In the genomic region with DNA sequence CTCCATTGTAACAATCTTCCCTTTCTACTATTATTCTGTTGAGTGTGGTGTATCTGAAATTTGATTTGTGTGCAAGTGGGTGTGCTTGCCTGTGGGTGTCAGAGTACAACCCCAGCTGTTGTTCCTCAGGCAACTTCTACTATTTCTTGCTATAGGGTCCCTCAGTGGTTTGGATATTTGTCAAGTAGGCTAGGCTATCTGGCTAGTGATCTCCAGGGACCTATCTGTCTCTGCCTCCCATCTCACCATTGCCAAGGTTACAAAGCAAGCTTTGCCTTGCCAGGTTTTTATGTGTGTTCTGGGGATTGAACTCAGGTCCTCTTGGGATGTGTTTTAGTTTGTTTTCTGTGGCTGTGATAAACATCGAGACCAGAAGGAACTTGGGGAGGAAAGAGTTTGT, we compare ENCODE assay signal across 15 mouse cellular contexts.
DNase-seq lines count a peak whose midpoint lies in the region; ATAC-seq lines count a peak whose summit lies in the region.
"Had no signal": no experiment of that assay in that cellular context is flagged by ENCODE, and none has a peak within 500 bp of the region (broad histone marks: within the 10 kb centered on the region; RNA-seq: fewer than 3 reads in every experiment).

No protein-coding gene starts in this region.

- peak; percentile 31; the same call in 1 of the 2 replicates for ATAC-seq in intestine, embryonic 16.5 days
- no peak for ATAC-seq in intestine, embryonic 15.5 days
- ATAC-seq in neural tube, embryonic 13.5 days (ENCODE audit: low read depth) = no peak
- ATAC-seq: forebrain, embryonic 13.5 days had no signal

- H3K36me3 ChIP-seq in intestine, embryonic 16.5 days (ENCODE audit: control insufficient read depth, insufficient read depth, low read length) = no peaks in the 10 kb centered on the region
- no peaks in the 10 kb centered on the region for H3K36me3 ChIP-seq in intestine, embryonic 15.5 days
- H3K36me3 ChIP-seq in neural tube, embryonic 13.5 days = no peaks in the 10 kb centered on the region
- H3K36me3 ChIP-seq: embryonic facial prominence, embryonic 15.5 days; hindbrain, embryonic 12.5 days; liver, embryonic 15.5 days had no signal

- DNase-seq in gastrocnemius, postnatal 25 days = peak; percentile 23
- no peak for DNase-seq in gastrocnemius, postnatal 10 days
- DNase-seq in neural tube, embryonic 10.5 days (ENCODE audit: extremely low spot score, low spot score) = no peak
- no peak for DNase-seq in embryo, embryonic 10 days (ENCODE audit: low spot score)
- no peak for DNase-seq in liver
- DNase-seq: cerebellum, postnatal 36 days; layer of hippocampus, postnatal 36 days; thymus, adult 18-20 months had no signal

- no peak overlapping the region for H3K4me2 ChIP-seq in intestine, embryonic 16.5 days (ENCODE audit: low read depth, low read length)
- no peak overlapping the region for H3K4me2 ChIP-seq in intestine, embryonic 15.5 days (replicated peaks)
- H3K4me2 ChIP-seq in neural tube, embryonic 13.5 days = no peak overlapping the region
- H3K4me2 ChIP-seq: embryonic facial prominence, embryonic 15.5 days; forebrain, embryonic 13.5 days; hindbrain, embryonic 12.5 days; liver, embryonic 15.5 days had no signal

- H3K4me3 ChIP-seq in intestine, embryonic 16.5 days (ENCODE audit: low read length) = no peak overlapping the region
- H3K4me3 ChIP-seq in intestine, embryonic 15.5 days (replicated peaks) = no peak overlapping the region
- no peak overlapping the region for H3K4me3 ChIP-seq in neural tube, embryonic 13.5 days
- H3K4me3 ChIP-seq: embryonic facial prominence, embryonic 15.5 days; forebrain, embryonic 13.5 days; hindbrain, embryonic 12.5 days; liver, embryonic 15.5 days had no signal

- no peak overlapping the region for H3K27ac ChIP-seq in intestine, embryonic 16.5 days (ENCODE audit: low read length)
- no peak overlapping the region for H3K27ac ChIP-seq in intestine, embryonic 15.5 days
- H3K27ac ChIP-seq in neural tube, embryonic 13.5 days (replicated peaks) = 0 out of 2 replicates have a peak overlapping the region, but pooled peaks have one; percentile 29
- H3K27ac ChIP-seq: embryonic facial prominence, embryonic 15.5 days; forebrain, embryonic 13.5 days; hindbrain, embryonic 12.5 days; liver, embryonic 15.5 days had no signal

- peaks cover 9% of the 10 kb centered on the region for H3K4me1 ChIP-seq in intestine, embryonic 16.5 days (ENCODE audit: control insufficient read depth, insufficient read depth, low read length)
- H3K4me1 ChIP-seq in intestine, embryonic 15.5 days (replicated peaks) = peaks cover 11% of the 10 kb centered on the region; the same call in 1 of the 2 replicates
- peaks cover 22% of the 10 kb centered on the region for H3K4me1 ChIP-seq in neural tube, embryonic 13.5 days (replicated peaks)
- H3K4me1 ChIP-seq: liver, embryonic 15.5 days had no signal

- no peak overlapping the region for H3K9ac ChIP-seq in intestine, embryonic 16.5 days (ENCODE audit: low read depth, low read length)
- no peak overlapping the region for H3K9ac ChIP-seq in intestine, embryonic 15.5 days
- H3K9ac ChIP-seq in neural tube, embryonic 13.5 days = no peak overlapping the region
- H3K9ac ChIP-seq: embryonic facial prominence, embryonic 15.5 days; forebrain, embryonic 13.5 days; hindbrain, embryonic 12.5 days; liver, embryonic 15.5 days had no signal

- 86% methylated on average over 1 of the region's 1 CpGs for WGBS in intestine, embryonic 16.5 days
- WGBS in intestine, embryonic 15.5 days = 76% methylated on average over 1 of the region's 1 CpGs
- 68% methylated on average over 1 of the region's 1 CpGs for WGBS in neural tube, embryonic 13.5 days

- H3K9me3 ChIP-seq in intestine, embryonic 16.5 days (ENCODE audit: control insufficient read depth, low read length) = no peaks in the 10 kb centered on the region
- no peaks in the 10 kb centered on the region for H3K9me3 ChIP-seq in intestine, embryonic 15.5 days
- H3K9me3 ChIP-seq in neural tube, embryonic 13.5 days = no peaks in the 10 kb centered on the region
- H3K9me3 ChIP-seq: embryonic facial prominence, embryonic 15.5 days; forebrain, embryonic 13.5 days; hindbrain, embryonic 12.5 days; liver, embryonic 15.5 days had no signal

- H3K27me3 ChIP-seq in intestine, embryonic 16.5 days (replicated peaks; ENCODE audit: control insufficient read depth, insufficient read depth, low read length) = no peaks in the 10 kb centered on the region
- H3K27me3 ChIP-seq in intestine, embryonic 15.5 days (replicated peaks) = no peaks in the 10 kb centered on the region
- H3K27me3 ChIP-seq in neural tube, embryonic 13.5 days = no peaks in the 10 kb centered on the region
- H3K27me3 ChIP-seq: embryonic facial prominence, embryonic 15.5 days; forebrain, embryonic 13.5 days; hindbrain, embryonic 12.5 days; liver, embryonic 15.5 days had no signal
